Mouse (Mus musculus) G1E (cell line): ENCODE measurements around the gene Qrich1.

ENCODE experiments used
- CTCF ChIP-seq: IDR thresholded peaks from 2 replicates; pipeline ENCODE4 v1.5.1; 2012; ENCODE audit warnings: low read depth, low read length, inconsistent platforms, mixed read lengths
- GATA1 ChIP-seq: IDR thresholded peaks from 2 replicates; pipeline ENCODE4 v1.6.1; 2012; ENCODE audit warnings: borderline replicate concordance, low read length, inconsistent platforms, mixed read lengths
- GATA2 ChIP-seq: IDR thresholded peaks from 2 replicates; pipeline ENCODE4 v1.6.1; 2012; ENCODE audit warnings: low read depth, low read length, inconsistent platforms, borderline replicate concordance
- TAL1 ChIP-seq: conservative IDR thresholded peaks from 2 replicates; pipeline ENCODE4 v1.6.1; 2012; ENCODE audit warnings: low read depth, low read length, inconsistent platforms, mixed read lengths

DNA sequence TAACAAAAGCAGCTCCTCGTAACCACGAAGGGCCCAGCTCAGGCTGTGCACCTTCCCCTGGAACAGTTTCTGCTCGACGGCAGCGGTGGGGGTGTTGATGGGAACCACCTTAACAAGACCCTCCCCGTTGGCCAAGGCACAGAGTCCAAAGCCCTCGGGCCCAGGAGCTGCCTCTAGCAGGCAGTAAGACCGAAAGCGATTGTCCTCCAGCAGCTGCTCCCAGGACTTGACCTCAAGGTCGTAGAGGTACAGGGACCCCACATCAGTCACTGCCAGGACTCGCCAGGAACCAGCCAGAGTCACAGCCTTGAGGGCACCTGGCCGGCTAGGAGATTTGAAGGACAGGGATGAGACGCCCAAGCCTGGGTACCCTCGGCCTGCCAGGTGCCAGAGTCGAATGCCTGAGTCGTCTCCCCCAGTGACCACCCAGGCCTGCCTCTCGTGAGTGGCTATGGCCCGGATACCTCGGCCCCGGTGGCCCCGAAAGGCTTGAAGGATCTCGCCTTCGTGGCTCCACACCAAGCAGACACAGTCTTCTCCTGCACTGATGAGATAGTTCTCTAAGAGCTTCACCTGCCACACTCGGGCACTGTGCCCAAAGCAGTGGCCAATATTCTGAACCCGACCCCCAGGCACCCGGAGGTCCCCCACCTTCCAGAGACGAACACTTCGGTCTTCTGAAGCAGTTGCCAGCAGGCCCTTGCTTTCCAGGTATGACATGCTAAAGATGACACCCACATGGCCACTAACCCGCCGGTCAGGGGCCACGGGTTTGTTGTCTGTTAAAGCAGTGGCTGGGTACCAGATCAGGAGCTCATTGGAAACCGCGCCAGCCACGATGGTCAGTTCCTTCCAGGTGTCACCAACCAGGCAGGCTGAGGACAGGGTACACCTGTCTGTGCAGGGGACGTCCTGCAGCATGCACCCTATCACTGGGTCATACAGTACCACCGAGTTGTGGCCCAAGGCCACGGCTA lies 59.0 kb downstream of the Qrich1 start:
- TF ChIP-seq TAL1 (no peak), CTCF (no peak), GATA1 (no peak), GATA2 (no peak)
